Mouse (Mus musculus) CH12.LX (cell line): ENCODE results near the gene Uap1l1. TPM values are rescaled to one million over a fixed set of nuclear protein-coding genes. Genes with fewer than 3 reads are reported as not detected.

Experiments used
- DNase-seq: peaks from one replicate; pipeline ENCODE4 v3.0.0-alpha.2; 2013; ENCODE audit errors: extremely low read depth
- H3K27ac ChIP-seq: 2 replicates; pipeline ENCODE4 v1.5.1; 2012; ENCODE audit warnings: low read depth, mild to moderate bottlenecking, control low read depth, moderate library complexity; ENCODE audit not compliant: insufficient read depth
- H3K27me3 ChIP-seq: replicated peaks from 2 replicates; pipeline ENCODE3; 2012; ENCODE audit warnings: inconsistent platforms
- H3K36me3 ChIP-seq, 2 experiments: replicated peaks in 1 of 2; 2 replicates each; pipeline versions ENCODE3 to v1.6.1; 2012; ENCODE audit warnings: inconsistent platforms in 1 of 2, low read length in 1 of 2, mild to moderate bottlenecking in 1 of 2, mixed read lengths in 1 of 2, moderate library complexity in 1 of 2; ENCODE audit not compliant: control insufficient read depth in 1 of 2, insufficient read depth in 1 of 2
- H3K4me1 ChIP-seq, 2 experiments: 2 replicates each; pipeline ENCODE4 v1.6.1; 2012; ENCODE audit warnings: inconsistent platforms in 1 of 2, moderate library complexity in 1 of 2; ENCODE audit not compliant: insufficient read depth in 2 of 2, control insufficient read depth in 1 of 2
- H3K4me2 ChIP-seq: 2 replicates; pipeline ENCODE4 v1.6.1; 2012; ENCODE audit warnings: low read depth, mild to moderate bottlenecking, control low read depth; ENCODE audit not compliant: poor library complexity, insufficient read depth, severe bottlenecking
- H3K4me3 ChIP-seq, 3 experiments: fragments of 150-350 bp in 1 of 3; sonication (generic) in 1 of 3; replicated peaks in 1 of 3; 2 replicates each; pipeline versions ENCODE3 to v1.5.1; 2011 to 2012; ENCODE audit warnings: low read depth in 2 of 3, low read length in 2 of 3, mild to moderate bottlenecking in 2 of 3, moderate library complexity in 2 of 3, control low read depth in 1 of 3, improper control_type of control experiment in 1 of 3, inconsistent platforms in 1 of 3, mixed read lengths in 1 of 3; ENCODE audit not compliant: poor library complexity in 1 of 3
- H3K79me2 ChIP-seq: replicated peaks from 2 replicates; pipeline ENCODE4 v1.6.1; 2012; ENCODE audit warnings: mild to moderate bottlenecking, moderate library complexity; ENCODE audit not compliant: control insufficient read depth, poor library complexity, insufficient read depth, severe bottlenecking; ENCODE audit errors: extremely low read depth
- H3K9ac ChIP-seq: 2 replicates; pipeline ENCODE4 v1.6.1; 2012; ENCODE audit warnings: low read depth, mild to moderate bottlenecking, control low read depth, moderate library complexity; ENCODE audit not compliant: insufficient read depth
- H3K9me3 ChIP-seq: replicated peaks from 2 replicates; pipeline ENCODE3; 2012; ENCODE audit warnings: low read length, inconsistent platforms, mixed read lengths
- BHLHE40 ChIP-seq: IDR thresholded peaks from 2 replicates; pipeline ENCODE4 v1.6.1; 2011; ENCODE audit warnings: mild to moderate bottlenecking, low read depth, low read length, improper control_type of control experiment
- CHD1 ChIP-seq: IDR thresholded peaks from 2 replicates; pipeline ENCODE4 v1.6.1; 2012; ENCODE audit warnings: low read depth, low read length, improper control_type of control experiment, inconsistent platforms
- CHD2 ChIP-seq: IDR thresholded peaks from 2 replicates; pipeline ENCODE4 v1.6.1; 2011; ENCODE audit warnings: low read length, improper control_type of control experiment
- CTCF ChIP-seq, 2 experiments: IDR thresholded peaks in 1 of 2; conservative IDR thresholded peaks in 1 of 2; 2 replicates each; pipeline ENCODE4 v1.5.1; 2011 to 2012; ENCODE audit warnings: low read depth in 2 of 2, low read length in 2 of 2, improper control_type of control experiment in 1 of 2, inconsistent platforms in 1 of 2, mild to moderate bottlenecking in 1 of 2, moderate library complexity in 1 of 2
- E2F4 ChIP-seq: IDR thresholded peaks from 2 replicates; pipeline ENCODE4 v1.6.1; 2011; ENCODE audit warnings: low read depth, low read length, improper control_type of control experiment; ENCODE audit not compliant: insufficient replicate concordance
- IRF4 ChIP-seq: IDR thresholded peaks from 2 replicates; pipeline ENCODE4 v1.6.1; 2014; ENCODE audit warnings: low read depth, mild to moderate bottlenecking, inconsistent platforms, low read length, improper control_type of control experiment
- JUN ChIP-seq: IDR thresholded peaks from 2 replicates; pipeline ENCODE4 v1.6.1; 2011; ENCODE audit warnings: low read depth, mild to moderate bottlenecking, low read length, improper control_type of control experiment, moderate library complexity; ENCODE audit not compliant: insufficient read depth
- JUND ChIP-seq: conservative IDR thresholded peaks from 2 replicates; pipeline ENCODE4 v1.6.1; 2011; ENCODE audit warnings: low read depth, low read length, improper control_type of control experiment
- KAT2A ChIP-seq: IDR thresholded peaks from 2 replicates; pipeline ENCODE4 v1.6.1; 2012; ENCODE audit warnings: low read length, improper control_type of control experiment, inconsistent platforms; ENCODE audit not compliant: insufficient replicate concordance
- MAFK ChIP-seq: IDR thresholded peaks from 2 replicates; pipeline ENCODE4 v1.6.1; 2011; ENCODE audit warnings: low read length, improper control_type of control experiment; ENCODE audit not compliant: insufficient replicate concordance
- MAZ ChIP-seq: IDR thresholded peaks from 2 replicates; pipeline ENCODE4 v1.6.1; 2012; ENCODE audit warnings: low read depth, mild to moderate bottlenecking, inconsistent platforms, low read length, improper control_type of control experiment, moderate library complexity
- MEF2A ChIP-seq: IDR thresholded peaks from 2 replicates; pipeline ENCODE4 v1.6.1; 2014; ENCODE audit warnings: low read depth, mild to moderate bottlenecking, inconsistent platforms, low read length, improper control_type of control experiment, borderline replicate concordance
- MXI1 ChIP-seq: IDR thresholded peaks from 2 replicates; pipeline ENCODE4 v1.6.1; 2011; ENCODE audit warnings: mild to moderate bottlenecking, low read depth, low read length, improper control_type of control experiment
- NELFE ChIP-seq: IDR thresholded peaks from 2 replicates; pipeline ENCODE4 v1.6.1; 2011; ENCODE audit warnings: low read depth, low read length, improper control_type of control experiment
- NRF1 ChIP-seq: IDR thresholded peaks from 2 replicates; pipeline ENCODE4 v1.6.1; 2014; ENCODE audit warnings: low read depth, mild to moderate bottlenecking, inconsistent platforms, low read length, improper control_type of control experiment, moderate library complexity
- POLR2AphosphoS2 ChIP-seq: IDR thresholded peaks from 2 replicates; pipeline ENCODE4 v1.6.1; 2011; ENCODE audit warnings: low read depth, low read length, improper control_type of control experiment
- RAD21 ChIP-seq: IDR thresholded peaks from 2 replicates; pipeline ENCODE4 v1.6.1; 2011; ENCODE audit warnings: low read depth, mild to moderate bottlenecking, low read length, improper control_type of control experiment, moderate library complexity
- RCOR1 ChIP-seq: conservative IDR thresholded peaks from 2 replicates; pipeline ENCODE4 v1.6.1; 2012; ENCODE audit warnings: low read depth, mild to moderate bottlenecking, inconsistent platforms, low read length, improper control_type of control experiment
- SIN3A ChIP-seq: IDR thresholded peaks from 2 replicates; pipeline ENCODE4 v1.6.1; 2012; ENCODE audit warnings: low read length, improper control_type of control experiment, inconsistent platforms
- TBP ChIP-seq: conservative IDR thresholded peaks from 2 replicates; pipeline ENCODE4 v1.6.1; 2011; ENCODE audit warnings: low read depth, low read length, improper control_type of control experiment
- TCF12 ChIP-seq: IDR thresholded peaks from 2 replicates; pipeline ENCODE4 v1.6.1; 2014; ENCODE audit warnings: low read depth, mild to moderate bottlenecking, inconsistent platforms, low read length, improper control_type of control experiment
- USF2 ChIP-seq: conservative IDR thresholded peaks from 2 replicates; pipeline ENCODE4 v1.6.1; 2011; ENCODE audit warnings: low read depth, low read length, improper control_type of control experiment
- ZC3H11A ChIP-seq: IDR thresholded peaks from 2 replicates; pipeline ENCODE4 v1.6.1; 2012; ENCODE audit warnings: low read depth, mild to moderate bottlenecking, inconsistent platforms, low read length, improper control_type of control experiment
- ZKSCAN1 ChIP-seq: IDR thresholded peaks from 2 replicates; pipeline ENCODE4 v1.6.1; 2012; ENCODE audit warnings: low read depth, inconsistent platforms, low read length, improper control_type of control experiment, borderline replicate concordance
- ZMIZ1 ChIP-seq: IDR thresholded peaks from 2 replicates; pipeline ENCODE4 v1.6.1; 2012; ENCODE audit warnings: low read depth, mild to moderate bottlenecking, inconsistent platforms, low read length, improper control_type of control experiment
- ZNF384 ChIP-seq: IDR thresholded peaks from 2 replicates; pipeline ENCODE4 v1.6.1; 2012; ENCODE audit warnings: low read depth, low read length, improper control_type of control experiment, inconsistent platforms
- dilution Hi-C: fragments of 300-500 bp; cut with MboI; formaldehyde crosslinking; loops from 2 replicates; pipeline ENCODE4 v1.14.3; 2020; ENCODE audit warnings: low sequenced_read_pairs; ENCODE audit not compliant: extremely low pct_unique_long_range_greater_than_20kb, extremely low pct_ligation_motif_present
- in situ Hi-C: fragments of 300-500 bp; cut with MboI; formaldehyde crosslinking; loops from 3 replicates; pipeline ENCODE4 v1.14.3; 2019; ENCODE audit warnings: low sequenced_read_pairs, low pct_ligation_motif_present, low pct_unique_long_range_greater_than_20kb, mixed read lengths
- polyA plus RNA-seq: library from polyadenylated mRNA; unstranded; fragments of >175 nt; gene quantifications from 2 replicates; pipeline ENCODE4 v1.2.1, GENCODE M21; 2012; ENCODE audit warnings: low read depth; ENCODE audit not compliant: insufficient read length
- total RNA-seq, 2 experiments: library from RNA; depleted of rRNA; stranded (reverse); fragments of 300-350 nt in 1 of 2; fragments of >200 nt in 1 of 2; gene quantifications; 2 replicates each; pipeline ENCODE4 v1.2.3; 2012 to 2014

Gene Uap1l1
- total and polyA plus RNA-seq, 3 experiments: 4.3 to 30.8 (median 14.5) TPM

DNA sequence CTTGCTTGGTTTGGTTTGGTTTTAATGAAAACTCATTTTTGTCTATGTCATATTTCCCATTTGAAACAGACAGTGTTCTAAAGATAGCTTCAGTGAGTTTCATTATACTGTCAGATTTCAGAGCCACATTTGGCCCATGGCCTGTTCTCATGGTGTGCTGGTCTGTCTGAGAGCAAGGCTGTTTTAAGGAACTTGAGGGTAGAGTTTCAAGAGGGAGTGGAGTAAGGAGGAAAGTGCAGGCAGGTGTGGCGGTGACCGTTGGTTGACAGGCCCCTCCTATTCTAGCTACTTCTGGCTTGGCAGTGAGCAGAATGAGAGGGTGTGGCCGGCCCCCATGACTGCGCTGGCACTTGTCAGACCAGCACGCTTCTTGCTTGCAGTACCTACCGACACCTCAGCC lies 27.2 kb downstream of the Uap1l1 start (continued):
- TF ChIP-seq TCF12 (peak; percentile 81), ZC3H11A (no peak), MAZ (peak; percentile 50; the same call in 1 of the 2 replicates), JUND (peak; percentile 75), E2F4 (no peak)

DNA sequence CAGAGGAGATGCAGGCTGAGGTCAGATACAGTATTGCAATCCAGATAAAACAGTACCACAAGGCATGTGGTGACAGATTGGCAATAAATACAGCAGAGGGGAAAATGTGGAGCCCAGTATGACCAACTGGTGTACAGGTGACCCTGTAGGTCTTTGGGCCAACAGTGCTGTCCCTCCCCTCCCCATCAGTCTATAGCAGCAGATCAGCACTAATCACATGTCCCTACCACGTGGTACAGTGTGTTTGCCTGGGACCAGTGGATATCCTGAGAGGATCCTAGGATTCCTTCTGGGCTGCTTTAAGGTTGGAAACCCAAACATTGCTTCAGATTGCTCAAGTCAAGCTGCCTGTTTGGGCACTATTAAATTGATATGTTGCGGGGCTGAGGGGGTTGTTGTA lies 31.9 kb downstream of the Uap1l1 start:
- TF ChIP-seq E2F4: no peak
- no peak for TF ChIP-seq TBP
- TF ChIP-seq MAZ: no peak
- TF ChIP-seq RAD21: no peak
- TF ChIP-seq RCOR1: no peak
- no peak; the same call in 1 of the 2 replicates for TF ChIP-seq USF2
- TF ChIP-seq SIN3A: no peak
- no peak for TF ChIP-seq ZMIZ1
- dilution Hi-C loops (no loop called here), in situ Hi-C loops (loop anchor here (10.0 kb wide), 1 partner anchor 59 kb away; the partner anchor contains the start of genes Anapc2 and Ssna1)
- no peaks in the 10 kb centered on the region for H3K27me3 ChIP-seq
- peak overlapping the region; percentile 77 for H3K4me2 ChIP-seq
- H3K4me1 ChIP-seq: peaks cover 17 to 60% of the 10 kb centered on the region in 2 experiments
- H3K4me3 ChIP-seq: peak overlapping the region; percentile 71 to 99 (median 75)
- H3K36me3 ChIP-seq: peaks cover 27 to 48% of the 10 kb centered on the region in 2 experiments
- peak overlapping the region; percentile 68; the same call in 1 of the 2 replicates for H3K9ac ChIP-seq
- H3K9me3 ChIP-seq: no peaks in the 10 kb centered on the region
- H3K27ac ChIP-seq: no peak overlapping the region
- no peak for DNase-seq
- peaks cover 20% of the 10 kb centered on the region for H3K79me2 ChIP-seq

DNA sequence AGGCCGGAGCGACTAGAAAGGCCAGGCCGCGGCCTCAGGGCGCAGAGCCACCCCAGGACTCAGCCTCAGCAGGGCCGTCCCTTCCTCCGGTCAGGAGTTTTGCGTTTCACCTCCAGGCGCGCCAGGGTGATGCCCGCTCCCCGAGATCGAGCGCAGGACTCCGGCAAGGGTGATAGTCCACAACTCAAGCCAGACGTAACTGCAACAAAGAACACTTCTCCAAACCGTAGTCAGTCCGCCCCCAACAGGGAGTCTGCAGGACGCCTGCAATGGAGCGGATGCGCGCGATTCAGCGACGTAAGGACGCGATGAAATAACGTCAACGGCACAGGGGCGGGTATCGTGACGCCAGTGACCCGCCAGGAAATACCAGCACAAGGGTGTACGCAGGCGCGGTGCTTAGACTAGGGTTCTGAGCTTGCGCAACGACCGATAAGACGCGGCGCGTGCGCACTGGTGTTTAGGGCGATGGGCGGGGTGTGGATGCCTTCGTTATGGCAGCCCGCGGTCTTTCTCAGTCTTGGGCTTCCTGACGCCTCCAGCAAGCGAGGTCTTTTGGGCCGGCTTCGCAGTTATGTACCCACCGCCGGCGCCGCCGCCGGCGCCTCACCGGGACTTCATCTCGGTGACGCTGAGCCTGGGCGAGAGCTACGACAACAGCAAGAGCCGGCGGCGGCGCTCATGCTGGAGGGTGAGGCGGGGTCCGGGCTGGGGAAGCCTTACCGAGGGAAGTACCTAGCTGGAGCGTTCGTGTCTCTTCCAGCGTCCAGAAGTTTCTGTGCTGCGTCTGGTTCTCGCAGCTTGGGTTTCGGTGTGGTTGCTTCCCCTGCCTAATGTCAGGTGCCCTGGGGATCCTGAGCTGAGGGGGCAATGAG lies 33.0 kb downstream of the Uap1l1 start, which contains the start of gene Man1b1:
Gene Man1b1, plus strand, starts transcription at position 53 of the 875 bp plus-strand sequence.
- H3K4me2 ChIP-seq: peak within 1 kb of the TSS; percentile 92
- peaks cover 20% of the 10 kb centered on the region for H3K79me2 ChIP-seq
- H3K27ac ChIP-seq: peak within 1 kb of the TSS; percentile 49
- H3K4me3 ChIP-seq: peak within 1 kb of the TSS; percentile 71 to 99 (median 75)
- peaks cover 24 to 41% of the 10 kb centered on the region in 2 experiments for H3K36me3 ChIP-seq
- peak within 1 kb of the TSS; percentile 86 for H3K9ac ChIP-seq
- DNase-seq: peak; percentile 100
- peaks cover 14 to 49% of the 10 kb centered on the region in 2 experiments for H3K4me1 ChIP-seq
- no peaks in the 10 kb centered on the region for H3K9me3 ChIP-seq
- in situ Hi-C loops: loop anchor here (10.0 kb wide), 1 partner anchor 58 kb away; the partner anchor contains the start of genes Anapc2 and Ssna1
- no peaks in the 10 kb centered on the region for H3K27me3 ChIP-seq
- dilution Hi-C loops: no loop called here
- TF ChIP-seq JUND (no peak; the same call in 1 of the 2 replicates), CHD1 (no peak), MEF2A (peak; percentile 91), ZC3H11A (no peak), SIN3A (peak; percentile 97), USF2 (no peak; the same call in 1 of the 2 replicates), MAZ (peak; percentile 92), POLR2AphosphoS2 (no peak), ZKSCAN1 (no peak), ZNF384 (no peak), NRF1 (peak; percentile 96), KAT2A (peak; percentile 87; the same call in 1 of the 2 replicates), IRF4 (peak; percentile 94), NELFE (peak; percentile 93), CHD2 (peak; percentile 69), JUN (peak; percentile 13; the same call in 1 of the 2 replicates), MXI1 (peak; percentile 88), MAFK (no peak), BHLHE40 (peak; percentile 60), CTCF (conservative IDR thresholded peaks at IDR 0.05 in 1 of 2, IDR thresholded peaks at IDR 0.05 in 1 of 2; ENCODE audit: low read depth in 2 of 2, low read length in 2 of 2) (peak in 1 of 2 experiments; percentile 37; a peak in 1 of 4 replicates)
